Mouse (Mus musculus): ENCODE results near the gene Rpl4.

- TF ChIP-seq CTCF (IDR thresholded peaks at IDR 0.05; ENCODE audit: borderline replicate concordance, insufficient read depth, low read length) (no peak), POLR2A (IDR thresholded peaks at IDR 0.05; ENCODE audit: low read depth, low read length) (no peak)
These were observed 895 bp upstream of the Rpl4 start for GRCm38 (mm10) chr9:64172145-64172815.
